Mouse (Mus musculus): ENCODE measurements around the gene Slc25a51. TPM values are rescaled to one million over a fixed set of nuclear protein-coding genes. Genes with fewer than 3 reads are reported as not detected.

Slc25a51 gene
- polyA plus RNA-seq (2015; fragmentation: Nextera tagmentation; extraction: Ambion mirVana), result 72.1 and 77.6 TPM in 2 replicates

DNA sequence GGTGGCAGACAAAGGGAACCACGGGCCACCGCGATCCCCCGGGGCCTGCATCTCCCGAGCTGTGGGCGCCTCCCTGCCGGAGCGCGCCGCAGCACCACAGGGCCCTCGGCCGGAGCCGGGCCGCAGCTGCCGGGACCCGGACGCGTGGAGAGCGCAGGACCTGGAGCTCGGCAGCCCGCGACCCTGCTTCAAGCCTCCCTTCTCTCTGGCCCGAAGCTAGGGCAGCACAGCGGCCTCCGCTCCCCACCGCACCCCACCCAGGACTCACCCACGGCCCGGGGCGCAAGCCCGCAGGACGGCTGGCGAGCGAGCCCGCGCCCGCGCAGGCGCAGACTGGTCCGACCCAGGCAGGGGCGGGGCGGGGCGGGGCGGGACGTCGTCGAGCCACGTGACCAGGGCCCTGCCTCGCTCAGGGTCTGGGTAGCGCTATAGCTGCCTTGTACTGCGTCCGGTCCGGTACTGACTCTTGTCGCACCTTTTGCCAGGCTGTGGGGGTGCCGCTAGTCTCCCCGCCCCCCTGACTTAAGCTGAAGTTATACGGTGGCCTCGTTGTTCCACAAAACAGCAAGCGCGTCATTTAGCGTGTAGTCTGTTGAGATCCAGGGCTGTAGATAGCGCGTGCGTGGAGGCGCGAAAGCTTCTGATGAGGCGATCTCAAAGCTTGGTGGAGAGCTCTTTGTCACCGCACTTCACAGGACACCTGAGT, at the start of gene Slc25a51:
TSS of gene Slc25a51 (minus strand) at position 340 of the 706 bp plus-strand sequence.
- under 1% methylated on average over 64 of the region's 67 CpGs for WGBS
- ATAC-seq (replicated peaks), result peak; percentile 98

DNA sequence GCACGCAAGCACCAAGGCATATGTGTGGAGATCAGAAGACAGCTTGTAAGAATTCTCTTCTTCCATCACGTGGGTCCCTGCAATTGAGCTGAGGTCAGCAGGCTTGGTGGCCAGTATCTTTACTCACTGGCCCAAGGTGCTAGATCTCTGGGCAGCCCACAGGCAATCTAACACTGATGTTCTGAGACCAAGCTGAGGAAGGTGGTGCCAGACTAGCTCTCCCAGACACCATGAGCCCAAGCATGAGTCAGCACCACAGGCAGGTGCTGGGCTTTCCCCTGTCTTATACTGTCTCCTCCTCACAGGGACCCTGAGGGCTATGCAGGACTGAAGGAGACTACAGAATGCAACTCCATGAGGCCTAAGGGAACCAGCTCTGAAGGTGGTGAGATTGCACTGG, 49.0 kb upstream of the Slc25a51 start:
- Histone ChIP-seq H3K9me3 (no peaks in the 10 kb centered on the region), H3K27me3 (replicated peaks) (no peaks in the 10 kb centered on the region), H3K4me3 (no peak overlapping the region), H3K4me1 (peaks cover 4% of the 10 kb centered on the region; the same call in 1 of the 2 replicates), H3K9ac (no peak overlapping the region), H3K36me3 (replicated peaks) (no peaks in the 10 kb centered on the region), H3K27ac (no peak overlapping the region), H3K4me2 (no peak overlapping the region)
- WGBS, result 95% methylated on average over 2 of the region's 2 CpGs
- no peak for ATAC-seq (replicated peaks)

More for the DNA sequence above, at the start of gene Slc25a51:
- Histone ChIP-seq H3K27me3 (replicated peaks) (no peaks in the 10 kb centered on the region), H3K4me2 (peak within 1 kb of the TSS; percentile 92), H3K27ac (peak within 1 kb of the TSS; percentile 90), H3K4me3 (peak within 1 kb of the TSS; percentile 92), H3K4me1 (peaks cover 27% of the 10 kb centered on the region), H3K36me3 (replicated peaks) (peaks cover 9% of the 10 kb centered on the region), H3K9me3 (no peaks in the 10 kb centered on the region), H3K9ac (peak within 1 kb of the TSS; percentile 97)

DNA sequence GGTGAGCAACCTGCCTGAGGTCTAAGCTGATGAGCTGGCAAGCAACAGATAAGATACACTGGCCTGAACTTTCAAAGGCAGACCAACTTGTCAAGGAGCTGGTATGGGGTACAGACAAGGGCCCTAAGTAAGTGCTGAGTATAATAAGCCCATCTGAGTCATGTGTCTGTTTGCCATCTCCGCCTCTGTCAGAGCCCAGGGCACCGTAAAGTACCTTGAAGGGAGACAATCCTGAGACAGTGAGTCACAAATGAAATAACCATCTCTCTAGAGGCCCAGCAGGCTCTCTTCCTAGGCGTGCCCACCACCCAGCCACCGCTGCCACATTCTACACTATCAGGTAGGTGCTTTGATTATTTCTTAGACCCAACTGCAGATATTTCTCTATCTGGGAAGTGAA, 46.4 kb upstream of the Slc25a51 start:
- Histone ChIP-seq H3K4me1 (no peaks in the 10 kb centered on the region), H3K36me3 (replicated peaks) (no peaks in the 10 kb centered on the region), H3K9ac (no peak overlapping the region), H3K4me3 (no peak overlapping the region), H3K4me2 (no peak overlapping the region), H3K9me3 (no peaks in the 10 kb centered on the region), H3K27me3 (replicated peaks) (no peaks in the 10 kb centered on the region), H3K27ac (no peak overlapping the region)
- no peak for ATAC-seq (replicated peaks)
- WGBS, result 93% methylated on average over 4 of the region's 4 CpGs

DNA sequence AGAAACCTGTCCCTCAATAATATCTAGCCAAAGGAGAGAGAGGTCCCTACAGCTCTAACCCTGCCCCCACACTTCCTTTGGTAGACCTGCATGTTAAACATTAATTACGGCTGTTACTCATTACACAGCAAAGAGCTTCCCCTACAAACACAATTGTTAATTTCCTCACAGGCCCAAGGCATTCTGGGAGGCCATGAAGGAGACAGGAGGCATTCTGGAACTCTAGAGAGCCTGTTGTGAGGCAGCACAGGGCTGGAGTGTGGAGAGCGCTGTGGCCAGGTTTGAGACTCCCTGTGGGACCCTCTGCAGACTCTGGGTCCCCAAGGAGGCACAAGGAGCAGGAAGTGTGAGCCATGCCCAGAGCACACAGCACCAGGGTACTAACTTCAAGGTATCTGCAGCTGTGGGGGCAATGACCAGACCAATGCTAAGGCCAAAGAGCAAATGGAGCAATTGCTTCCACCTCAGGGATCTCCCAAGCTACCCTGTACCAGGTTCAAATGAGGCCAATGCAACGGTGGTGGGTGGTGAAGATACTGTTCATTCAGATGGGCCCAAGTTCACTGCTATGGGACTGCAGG, 44.8 kb upstream of the Slc25a51 start:
- 85% methylated on average over 3 of the region's 3 CpGs for WGBS
- no peak overlapping the region for H3K27ac ChIP-seq

DNA sequence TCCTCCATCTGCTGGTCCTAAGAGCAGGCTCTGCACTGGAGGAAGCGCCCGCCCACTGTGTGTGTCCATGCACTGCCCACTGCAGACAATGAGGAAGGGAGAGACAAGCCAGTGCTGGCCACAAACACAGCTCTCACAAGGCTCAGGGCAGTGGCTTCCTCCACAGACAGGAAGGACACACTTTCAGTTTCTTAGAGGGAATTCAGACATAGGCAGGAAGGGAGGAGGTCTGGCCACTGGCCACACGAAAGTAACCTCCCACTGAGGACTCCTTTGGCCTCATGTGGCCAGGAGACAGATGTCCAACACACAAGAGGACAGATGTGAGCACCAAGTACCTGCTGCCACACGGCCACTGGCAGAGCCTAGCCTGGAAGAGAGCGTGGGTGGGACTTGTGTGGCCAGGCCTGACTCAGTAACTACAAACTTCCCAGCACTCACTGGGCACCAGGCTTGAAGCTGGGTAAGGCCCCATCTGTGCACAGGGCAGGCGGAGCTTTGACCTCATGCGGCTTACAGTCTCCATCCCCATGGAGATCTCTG, 44.1 kb upstream of the Slc25a51 start:
- no peaks in the 10 kb centered on the region for H3K9me3 ChIP-seq
- H3K4me3 ChIP-seq, result no peak overlapping the region
- no peak overlapping the region for H3K27ac ChIP-seq
- no peaks in the 10 kb centered on the region for H3K4me1 ChIP-seq
- ATAC-seq (replicated peaks), result no peak
- no peaks in the 10 kb centered on the region for H3K36me3 ChIP-seq (replicated peaks)
- H3K9ac ChIP-seq, result no peak overlapping the region
- no peak overlapping the region for H3K4me2 ChIP-seq
- H3K27me3 ChIP-seq (replicated peaks), result no peaks in the 10 kb centered on the region
- 76% methylated on average over 7 of the region's 7 CpGs for WGBS

More for the DNA sequence above, 44.8 kb upstream of the Slc25a51 start:
- H3K4me2 ChIP-seq, result no peak overlapping the region
- H3K4me3 ChIP-seq, result no peak overlapping the region
- H3K27me3 ChIP-seq (replicated peaks), result no peaks in the 10 kb centered on the region
- no peak for ATAC-seq (replicated peaks)
- no peaks in the 10 kb centered on the region for H3K9me3 ChIP-seq
- H3K4me1 ChIP-seq, result no peaks in the 10 kb centered on the region
- no peak overlapping the region for H3K9ac ChIP-seq
- H3K36me3 ChIP-seq (replicated peaks), result no peaks in the 10 kb centered on the region

DNA sequence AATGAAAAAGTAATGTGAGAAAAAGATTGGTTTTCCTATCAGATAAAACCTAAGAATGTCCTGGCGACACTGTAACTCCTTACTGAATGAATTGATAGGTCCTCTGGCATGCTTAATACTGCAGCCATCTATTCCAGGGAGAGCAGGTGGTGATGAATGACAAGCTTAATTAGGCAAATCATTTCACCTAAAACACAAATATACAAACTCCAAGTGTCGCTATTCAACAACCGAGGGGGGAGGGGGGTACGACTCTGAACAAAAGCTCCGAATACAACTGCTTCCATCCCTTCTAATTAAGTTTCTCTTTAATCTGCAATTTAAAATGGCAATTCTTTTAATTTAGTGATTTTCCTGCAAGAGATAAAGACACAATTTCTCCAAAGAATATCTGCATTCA, 40.4 kb upstream of the Slc25a51 start:
- 53% methylated on average over 5 of the region's 5 CpGs for WGBS
- Histone ChIP-seq H3K9ac (no peak overlapping the region), H3K4me1 (peaks cover 5% of the 10 kb centered on the region; the same call in 1 of the 2 replicates), H3K9me3 (no peaks in the 10 kb centered on the region), H3K4me2 (no peak overlapping the region), H3K36me3 (replicated peaks) (no peaks in the 10 kb centered on the region), H3K4me3 (no peak overlapping the region), H3K27me3 (replicated peaks) (no peaks in the 10 kb centered on the region), H3K27ac (no peak overlapping the region)
- ATAC-seq (replicated peaks), result no peak

DNA sequence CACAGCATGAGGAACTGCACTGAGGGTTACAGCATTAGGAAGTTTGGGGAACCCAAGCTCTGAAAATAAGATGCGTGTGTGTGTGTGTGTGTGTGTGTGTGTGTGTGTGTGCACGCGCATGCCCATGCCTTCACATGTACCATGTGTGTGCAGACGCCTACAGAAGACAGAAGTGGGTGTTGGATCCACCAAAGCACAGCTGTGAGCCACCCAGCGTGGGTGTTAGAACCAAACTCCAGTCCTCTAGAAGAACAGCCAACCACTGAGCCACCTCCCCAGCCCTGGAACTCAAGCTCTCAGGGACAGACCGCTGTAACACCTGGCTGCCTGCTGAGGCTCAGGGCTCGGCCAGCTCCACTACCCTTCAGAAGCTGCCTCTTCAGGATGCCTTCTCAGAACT, 39.9 kb upstream of the Slc25a51 start:
- Histone ChIP-seq H3K4me1 (peaks cover 5% of the 10 kb centered on the region; the same call in 1 of the 2 replicates), H3K9me3 (no peaks in the 10 kb centered on the region), H3K36me3 (replicated peaks) (no peaks in the 10 kb centered on the region), H3K9ac (no peak overlapping the region), H3K4me2 (no peak overlapping the region), H3K27me3 (replicated peaks) (no peaks in the 10 kb centered on the region), H3K4me3 (no peak overlapping the region), H3K27ac (no peak overlapping the region)
- 89% methylated on average over 7 of the region's 7 CpGs for WGBS
- ATAC-seq (replicated peaks), result no peak

DNA sequence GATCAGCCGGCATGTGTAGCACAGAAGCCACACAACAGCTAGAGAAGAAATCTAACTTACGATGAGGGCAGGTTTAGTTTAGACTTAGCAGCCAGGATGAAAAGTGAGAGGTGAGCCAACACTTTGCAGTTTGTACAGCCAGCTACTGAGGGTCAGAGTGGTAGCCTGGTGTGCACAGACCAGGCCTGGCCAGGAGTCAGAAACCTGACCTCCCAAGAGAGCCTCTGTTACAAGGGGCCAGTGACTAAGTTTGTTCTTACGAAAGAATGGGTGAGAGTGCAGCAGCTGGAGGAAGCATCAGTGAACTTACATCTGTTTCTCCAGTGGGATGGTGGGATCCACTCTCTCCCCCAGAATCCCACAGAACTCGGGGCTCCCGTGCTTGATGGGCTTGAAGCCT, 38.6 kb upstream of the Slc25a51 start:
- H3K4me3 ChIP-seq, result no peak overlapping the region
- H3K9ac ChIP-seq, result no peak overlapping the region
- no peaks in the 10 kb centered on the region for H3K9me3 ChIP-seq
- H3K27me3 ChIP-seq (replicated peaks), result no peaks in the 10 kb centered on the region
- no peaks in the 10 kb centered on the region for H3K36me3 ChIP-seq (replicated peaks)
- ATAC-seq (replicated peaks), result no peak
- no peak overlapping the region for H3K4me2 ChIP-seq
- WGBS, result 89% methylated on average over 5 of the region's 5 CpGs
- H3K27ac ChIP-seq, result no peak overlapping the region
- peaks cover 5% of the 10 kb centered on the region; the same call in 1 of the 2 replicates for H3K4me1 ChIP-seq

DNA sequence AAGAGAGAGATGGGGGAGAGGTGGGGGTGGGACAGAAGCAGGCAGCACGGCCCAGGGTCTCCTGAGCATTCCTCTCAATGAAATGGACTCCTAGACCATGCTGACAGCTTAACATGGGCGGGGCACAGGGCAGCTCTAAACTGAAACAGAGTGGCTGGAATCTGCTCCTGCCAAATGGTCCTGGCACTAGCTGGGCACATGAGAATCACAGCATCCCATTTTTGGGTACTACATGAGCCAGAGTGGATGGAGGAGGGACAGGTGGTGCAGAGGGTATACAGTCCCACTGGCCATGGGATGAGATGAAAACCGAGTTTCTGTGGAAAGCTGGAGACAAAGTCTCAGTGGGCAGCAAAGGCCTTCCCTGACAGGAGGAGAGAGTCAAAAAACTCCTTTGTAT, 36.7 kb upstream of the Slc25a51 start:
- Histone ChIP-seq H3K27me3 (replicated peaks) (no peaks in the 10 kb centered on the region), H3K4me2 (no peak overlapping the region), H3K9me3 (no peaks in the 10 kb centered on the region), H3K36me3 (replicated peaks) (no peaks in the 10 kb centered on the region), H3K4me3 (no peak overlapping the region), H3K9ac (no peak overlapping the region), H3K27ac (no peak overlapping the region), H3K4me1 (peaks cover 5% of the 10 kb centered on the region; the same call in 1 of the 2 replicates)
- WGBS, result 58% methylated on average over 3 of the region's 3 CpGs
- ATAC-seq (replicated peaks), result no peak

DNA sequence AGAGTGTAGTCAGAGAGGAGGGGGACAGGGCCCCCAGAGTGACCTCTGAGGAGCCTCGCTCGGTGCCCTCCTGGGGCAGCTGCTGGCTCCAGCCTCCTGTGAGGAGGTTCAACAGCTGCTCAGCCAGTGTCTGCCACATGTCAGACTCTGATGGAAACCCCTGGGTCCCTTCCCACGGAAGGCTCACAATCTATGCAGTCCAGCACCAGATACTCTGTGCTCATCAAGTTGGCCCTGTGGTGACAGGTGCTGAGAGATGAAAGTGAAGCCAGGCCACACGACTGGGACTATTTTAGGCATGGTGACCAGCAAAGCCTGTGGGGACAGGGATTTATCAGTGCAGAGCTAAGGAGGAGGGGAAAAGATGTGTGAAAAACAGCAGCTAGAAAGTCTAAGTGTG, 36.2 kb upstream of the Slc25a51 start:
- no peaks in the 10 kb centered on the region for H3K27me3 ChIP-seq (replicated peaks)
- no peak overlapping the region for H3K4me2 ChIP-seq
- no peak for ATAC-seq (replicated peaks)
- H3K4me3 ChIP-seq, result no peak overlapping the region
- 63% methylated on average over 4 of the region's 4 CpGs for WGBS
- no peak overlapping the region for H3K27ac ChIP-seq
- no peaks in the 10 kb centered on the region for H3K36me3 ChIP-seq (replicated peaks)
- H3K4me1 ChIP-seq, result peaks cover 5% of the 10 kb centered on the region; the same call in 1 of the 2 replicates
- H3K9me3 ChIP-seq, result no peaks in the 10 kb centered on the region
- no peak overlapping the region for H3K9ac ChIP-seq

DNA sequence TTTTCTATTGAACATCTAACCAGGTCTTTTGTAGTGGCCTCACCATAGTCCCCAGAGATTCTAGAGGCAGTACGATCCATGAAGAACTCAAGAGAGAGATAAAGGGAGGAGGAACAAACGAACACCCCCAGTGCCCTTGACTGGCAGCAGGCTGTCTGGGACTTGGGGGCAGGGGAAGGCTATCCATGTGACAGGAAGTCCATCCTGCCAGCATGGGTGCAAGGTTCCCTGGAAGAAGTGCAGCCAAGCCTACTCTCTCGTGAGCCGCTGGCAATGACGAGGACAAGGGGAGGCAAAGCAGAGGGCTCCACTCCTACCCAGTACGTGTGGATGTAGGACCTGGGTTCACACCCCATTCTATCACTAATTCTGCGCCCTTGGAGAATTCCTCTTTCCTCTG, 35.1 kb upstream of the Slc25a51 start:
- Histone ChIP-seq H3K4me3 (no peak overlapping the region), H3K4me2 (no peak overlapping the region), H3K27me3 (replicated peaks) (no peaks in the 10 kb centered on the region), H3K9me3 (no peaks in the 10 kb centered on the region), H3K4me1 (peaks cover 11% of the 10 kb centered on the region; the same call in 1 of the 2 replicates), H3K27ac (no peak overlapping the region), H3K36me3 (replicated peaks) (no peaks in the 10 kb centered on the region), H3K9ac (no peak overlapping the region)
- 85% methylated on average over 7 of the region's 7 CpGs for WGBS
- ATAC-seq (replicated peaks), result no peak

DNA sequence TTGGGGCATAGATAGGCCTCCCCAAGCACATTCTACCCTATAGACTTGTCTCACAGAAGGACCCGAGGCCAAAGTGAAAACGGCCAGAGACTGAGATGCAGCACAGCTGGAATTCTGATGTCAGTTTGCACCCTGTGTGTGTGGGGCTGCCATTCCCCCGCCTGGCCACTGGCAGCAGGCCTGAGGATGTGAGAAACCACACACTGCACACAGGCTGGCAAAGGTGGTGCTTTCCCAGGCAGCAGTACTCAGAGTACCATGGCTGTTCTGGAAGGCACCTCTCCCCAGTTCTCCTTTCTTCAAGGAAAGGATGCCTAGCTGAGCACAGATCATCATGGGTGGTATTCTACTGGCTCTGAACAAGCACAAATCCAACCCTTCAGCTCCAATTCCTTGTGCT, 33.7 kb upstream of the Slc25a51 start:
- H3K9me3 ChIP-seq, result no peaks in the 10 kb centered on the region
- H3K27ac ChIP-seq, result no peak overlapping the region
- 75% methylated on average over 3 of the region's 3 CpGs for WGBS
- no peak overlapping the region for H3K9ac ChIP-seq
- no peaks in the 10 kb centered on the region for H3K27me3 ChIP-seq (replicated peaks)
- H3K4me2 ChIP-seq, result no peak overlapping the region
- ATAC-seq (replicated peaks), result no peak
- H3K36me3 ChIP-seq (replicated peaks), result no peaks in the 10 kb centered on the region
- peaks cover 14% of the 10 kb centered on the region for H3K4me1 ChIP-seq
- H3K4me3 ChIP-seq, result no peak overlapping the region

Data from midbrain, embryonic 15.5 days (tissue).